Mouse (Mus musculus) right cerebral cortex, postnatal 36 days (tissue): ENCODE measurements at regions not wholly inside any gene's neighbourhood (a gene's known extent, or its start where the extent isn't known, plus 50 kb on each side); places are given as distances from the start of the nearest gene placed in this dataset.

Experiments used
- DNase-seq, 2 experiments: peaks; one replicate each; pipeline ENCODE4 v3.0.0; 2022; ENCODE audit warnings: low spot score in 2 of 2, mixed read lengths in 1 of 2

- DNase-seq: no peak
Measured at GRCm38 (mm10) chr7:69326311-69326710, 577.3 kb upstream of the Arrdc4 start.

GRCm38 (mm10) chr7:69277056-69277705, 528.1 kb upstream of the Arrdc4 start:
- DNase-seq: no peak

DNA sequence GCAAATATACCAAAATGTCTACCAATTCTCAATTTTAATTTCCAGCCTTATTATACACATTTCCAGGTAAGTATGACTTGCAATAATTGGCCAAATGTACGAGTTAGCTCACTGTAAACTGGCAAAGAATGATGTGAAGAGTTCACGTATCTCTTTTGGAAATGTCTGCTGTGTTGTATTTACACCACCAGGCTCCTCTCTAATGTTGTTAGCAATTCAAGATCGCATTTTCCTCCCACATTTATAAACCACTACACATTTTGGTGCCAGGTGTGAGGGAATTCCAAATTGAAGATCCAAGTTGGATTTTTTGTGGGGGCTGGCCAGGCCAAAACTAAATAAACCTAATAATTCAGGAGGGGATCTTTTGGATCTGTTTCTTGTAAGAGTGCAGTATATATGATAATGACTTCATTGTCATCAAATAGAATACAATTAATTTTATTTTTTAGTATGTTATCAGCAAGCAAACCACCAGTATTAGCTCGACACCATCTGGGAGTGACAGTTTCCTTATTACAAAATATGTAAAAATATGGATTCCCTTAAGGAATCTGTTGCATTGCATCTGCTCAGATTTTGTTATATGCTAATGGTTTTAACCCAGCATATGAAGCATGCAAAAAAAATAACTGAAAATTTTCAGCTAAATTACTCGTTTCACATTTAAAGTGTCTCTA, 527.5 kb upstream of the Arrdc4 start:
- no peak for DNase-seq

DNA sequence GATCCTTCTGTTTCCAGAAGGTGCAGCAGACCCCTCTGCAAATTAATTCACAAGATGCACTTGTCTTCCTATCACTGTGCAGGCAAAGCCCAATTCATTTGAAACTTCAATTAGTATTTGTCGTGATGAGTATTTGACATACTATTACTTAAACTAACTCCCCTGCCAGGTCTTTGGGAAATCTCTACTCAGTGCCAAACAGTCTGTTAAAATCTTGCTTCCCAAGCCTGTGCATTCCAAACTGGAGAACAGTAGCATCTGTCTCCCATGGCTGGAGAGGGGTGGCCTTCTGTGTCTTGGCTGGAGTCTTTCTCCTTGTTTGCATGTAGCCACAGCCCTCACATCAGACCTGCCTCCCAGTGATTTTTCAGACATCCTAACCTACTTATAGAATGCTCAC, 524.6 kb upstream of the Arrdc4 start:
- DNase-seq: no peak

- no peak for DNase-seq
Measured at GRCm38 (mm10) chr7:69244519-69244918, 495.5 kb upstream of the Arrdc4 start.

DNA sequence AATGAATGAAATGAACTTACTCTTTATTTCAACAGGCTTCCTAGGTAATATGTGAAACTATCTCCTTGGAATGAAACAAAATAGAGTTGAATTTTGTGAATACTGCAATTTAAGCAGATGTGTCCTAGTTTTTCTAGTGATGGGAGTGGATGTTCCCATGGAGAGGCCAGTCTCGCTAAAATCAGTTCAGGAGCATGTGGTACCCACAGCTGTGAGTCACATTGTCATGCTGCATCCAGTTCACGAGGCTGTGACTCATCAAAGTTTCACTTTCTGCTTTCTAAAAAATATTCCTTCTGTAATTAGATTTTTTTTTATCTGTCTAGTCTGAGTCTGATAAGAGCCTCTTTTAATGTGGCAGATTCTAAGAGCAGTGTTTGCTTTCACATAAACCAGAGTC, 484.3 kb upstream of the Arrdc4 start:
- DNase-seq: peak; percentile 72 to 83

- DNase-seq: peak in 1 of 2 experiments; percentile 18
Measured at GRCm38 (mm10) chr7:69217871-69218270, 468.8 kb upstream of the Arrdc4 start.
